Mouse (Mus musculus): Measurements from ENCODE around the gene Nfasc. TPM values are rescaled to one million over a fixed set of nuclear protein-coding genes. Genes with fewer than 3 reads are reported as not detected.
A peak's percentile ranks its signal among the peaks of the same experiment; 100 is the strongest.

The Nfasc gene
- polyA plus RNA-seq, 1 experiment from 2014 or later, result 25.5 TPM

DNA sequence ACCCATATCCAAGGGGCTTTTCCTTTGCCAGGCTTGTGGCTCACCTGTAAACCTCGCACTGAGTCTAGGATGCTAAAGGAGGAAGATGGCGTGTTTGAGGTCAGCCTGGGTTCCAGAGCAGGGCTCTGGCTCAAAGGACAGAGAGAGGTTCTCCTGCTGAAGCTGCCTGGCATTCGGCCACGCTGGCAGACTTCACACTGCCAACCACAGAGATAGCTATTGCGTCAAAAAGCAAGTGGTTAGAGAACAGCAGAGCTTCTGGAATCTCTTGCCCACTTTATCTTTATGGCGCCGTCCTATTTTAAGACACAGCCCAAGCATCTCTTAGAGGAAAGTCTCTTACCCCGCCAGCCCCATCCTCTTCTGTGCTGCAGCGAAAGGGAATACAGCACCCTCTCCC, 4.7 kb upstream of the Nfasc start:
- Histone ChIP-seq H3K4me1 (ENCODE audit: control insufficient read depth, insufficient read depth, low read length) (peaks cover 5% of the 10 kb centered on the region; the same call in 1 of the 2 replicates), H3K36me3 (ENCODE audit: control insufficient read depth, insufficient read depth, low read length) (no peaks in the 10 kb centered on the region), H3K9ac (ENCODE audit: low read length) (no peak overlapping the region), H3K27ac (ENCODE audit: low read depth, low read length) (no peak overlapping the region), H3K9me3 (ENCODE audit: control insufficient read depth, low read length) (no peaks in the 10 kb centered on the region), H3K4me3 (ENCODE audit: low read depth, low read length) (no peak overlapping the region), H3K4me2 (ENCODE audit: low read depth) (no peak overlapping the region), H3K27me3 (ENCODE audit: control insufficient read depth, insufficient read depth, low read length) (peaks cover 3% of the 10 kb centered on the region; the same call in 1 of the 2 replicates)
- no peak for ATAC-seq (ENCODE audit: insufficient read depth, low FRiP score, low TSS enrichment)
- DNase-seq (ENCODE audit: low spot score), result no peak
- 89% methylated on average over 9 of the region's 9 CpGs for WGBS

DNA sequence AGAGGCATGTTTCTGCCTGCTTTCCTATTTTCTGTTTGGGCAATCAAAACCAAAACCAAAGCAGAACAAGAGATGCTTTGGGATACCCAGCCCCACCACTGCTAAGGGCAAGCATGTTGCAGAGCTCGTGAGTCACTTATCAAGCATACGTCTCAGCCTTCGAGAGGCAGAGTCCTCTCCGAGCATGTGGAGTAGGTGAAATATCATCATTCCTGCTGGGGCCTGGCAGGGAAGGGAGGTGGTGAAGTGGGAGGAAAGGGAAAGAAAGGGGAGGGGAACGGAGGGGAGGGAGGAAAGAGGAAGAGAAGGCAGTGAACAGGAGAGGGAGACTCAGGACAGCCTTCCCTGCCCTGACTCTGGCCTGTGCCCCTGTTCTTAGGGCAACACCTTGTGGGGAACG, 4.0 kb upstream of the Nfasc start:
- no peaks in the 10 kb centered on the region for H3K36me3 ChIP-seq (ENCODE audit: control insufficient read depth, insufficient read depth, low read length)
- H3K4me3 ChIP-seq (ENCODE audit: low read depth, low read length), result no peak overlapping the region
- no peaks in the 10 kb centered on the region for H3K9me3 ChIP-seq (ENCODE audit: control insufficient read depth, low read length)
- peaks cover 5% of the 10 kb centered on the region; the same call in 1 of the 2 replicates for H3K4me1 ChIP-seq (ENCODE audit: control insufficient read depth, insufficient read depth, low read length)
- H3K9ac ChIP-seq (ENCODE audit: low read length), result no peak overlapping the region
- peaks cover 6% of the 10 kb centered on the region; the same call in 1 of the 2 replicates for H3K27me3 ChIP-seq (ENCODE audit: control insufficient read depth, insufficient read depth, low read length)
- no peak overlapping the region for H3K4me2 ChIP-seq (ENCODE audit: low read depth)
- 78% methylated on average over 6 of the region's 6 CpGs for WGBS
- ATAC-seq (ENCODE audit: insufficient read depth, low FRiP score, low TSS enrichment) (no peak), DNase-seq (ENCODE audit: low spot score) (no peak)
- H3K27ac ChIP-seq (ENCODE audit: low read depth, low read length), result no peak overlapping the region

DNA sequence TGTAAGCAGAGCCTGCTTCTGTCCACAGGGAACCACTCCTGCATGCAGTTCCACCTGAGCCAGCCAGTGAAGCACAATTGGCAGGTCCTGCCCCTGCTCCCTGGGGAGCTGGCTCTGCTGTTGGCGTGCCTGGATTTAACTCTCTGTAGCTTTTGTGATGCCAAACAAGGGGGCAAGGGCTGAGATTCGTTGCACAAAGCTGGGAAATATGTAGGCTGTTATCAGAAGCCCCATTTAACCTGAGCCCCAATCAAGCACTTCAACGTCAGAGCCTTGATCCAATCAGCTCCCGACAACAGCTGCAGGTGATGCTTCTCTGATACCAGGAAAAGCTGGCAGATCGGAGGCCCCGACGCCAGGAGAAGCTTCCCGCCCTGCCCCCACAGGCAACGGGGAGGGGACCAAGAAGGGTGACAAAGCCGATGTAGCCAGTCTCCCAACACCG, 2.5 kb downstream of the Nfasc start:
- Histone ChIP-seq H3K4me2 (ENCODE audit: low read depth) (peak overlapping the region; percentile 65), H3K27ac (ENCODE audit: low read depth, low read length) (peak overlapping the region; percentile 15; the same call in 1 of the 2 replicates), H3K36me3 (ENCODE audit: control insufficient read depth, insufficient read depth, low read length) (no peaks in the 10 kb centered on the region), H3K4me3 (ENCODE audit: low read depth, low read length) (peak overlapping the region; percentile 65; the same call in 1 of the 2 replicates), H3K4me1 (ENCODE audit: control insufficient read depth, insufficient read depth, low read length) (peaks cover 16% of the 10 kb centered on the region), H3K9ac (ENCODE audit: low read length) (peak overlapping the region; percentile 41), H3K9me3 (ENCODE audit: control insufficient read depth, low read length) (no peaks in the 10 kb centered on the region), H3K27me3 (ENCODE audit: control insufficient read depth, insufficient read depth, low read length) (peaks cover 9% of the 10 kb centered on the region; the same call in 1 of the 2 replicates)
- ATAC-seq (ENCODE audit: insufficient read depth, low FRiP score, low TSS enrichment) (peak; percentile 46; the same call in 1 of the 2 replicates), DNase-seq (ENCODE audit: low spot score) (peak; percentile 52)
- WGBS, result 3% methylated on average over 11 of the region's 11 CpGs

DNA sequence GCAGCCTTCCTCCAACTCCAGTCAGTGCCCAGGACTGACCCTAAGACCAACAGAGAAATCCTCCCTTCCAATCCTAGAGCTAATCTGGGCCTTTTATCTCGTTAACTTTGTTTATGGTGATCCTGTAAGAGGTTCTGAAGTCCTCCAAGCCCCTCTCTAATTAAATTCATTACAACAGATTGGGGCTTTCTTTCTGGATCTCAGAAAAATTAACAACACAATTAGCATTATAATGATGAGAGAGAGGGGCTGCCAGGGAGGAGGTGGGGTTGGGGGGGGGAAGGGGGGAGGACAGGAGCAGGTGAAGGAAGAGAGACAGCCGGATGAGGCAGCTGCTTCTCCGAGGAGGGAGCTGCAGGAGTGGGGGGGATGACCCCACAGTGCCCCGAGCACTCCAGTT, 5.4 kb downstream of the Nfasc start:
- H3K4me3 ChIP-seq (ENCODE audit: low read depth, low read length), result no peak overlapping the region
- H3K9ac ChIP-seq (ENCODE audit: low read length), result no peak overlapping the region
- WGBS, result 10% methylated on average over 4 of the region's 4 CpGs
- ATAC-seq (ENCODE audit: insufficient read depth, low FRiP score, low TSS enrichment) (no peak), DNase-seq (ENCODE audit: low spot score) (no peak)
- H3K36me3 ChIP-seq (ENCODE audit: control insufficient read depth, insufficient read depth, low read length), result no peaks in the 10 kb centered on the region
- H3K9me3 ChIP-seq (ENCODE audit: control insufficient read depth, low read length), result no peaks in the 10 kb centered on the region
- no peak overlapping the region for H3K4me2 ChIP-seq (ENCODE audit: low read depth)
- peaks cover 12% of the 10 kb centered on the region for H3K4me1 ChIP-seq (ENCODE audit: control insufficient read depth, insufficient read depth, low read length)
- peaks cover 6% of the 10 kb centered on the region; the same call in 1 of the 2 replicates for H3K27me3 ChIP-seq (ENCODE audit: control insufficient read depth, insufficient read depth, low read length)
- H3K27ac ChIP-seq (ENCODE audit: low read depth, low read length), result no peak overlapping the region

DNA sequence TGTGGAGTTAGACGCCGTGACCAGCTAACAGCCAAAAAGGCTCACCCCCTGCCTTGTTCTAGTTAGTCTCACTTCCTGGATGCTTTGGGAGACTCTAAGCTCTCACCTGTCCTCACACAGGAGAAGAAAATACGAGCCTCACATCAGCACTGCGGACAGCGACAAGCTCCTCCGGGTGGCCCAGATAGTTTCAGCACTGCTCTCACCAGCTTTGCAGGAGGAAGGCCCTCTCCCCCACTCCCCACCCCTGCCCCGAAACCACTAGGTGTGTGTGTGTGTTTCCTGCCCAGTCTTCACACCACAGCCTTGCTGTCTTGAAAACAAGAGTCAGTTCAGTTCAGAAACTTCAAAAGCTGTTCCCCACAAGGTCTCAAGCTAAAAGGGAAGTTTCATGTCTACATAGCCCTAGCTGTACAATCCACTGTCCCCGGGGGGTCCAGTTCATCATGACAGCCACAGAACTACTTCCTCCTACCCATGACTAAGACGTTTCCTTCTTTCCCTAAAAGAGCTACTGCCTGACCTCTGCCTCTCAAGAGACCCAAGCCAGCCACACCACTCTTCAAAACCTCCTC, 7.6 kb downstream of the Nfasc start:
- Histone ChIP-seq H3K4me1 (ENCODE audit: control insufficient read depth, insufficient read depth, low read length) (peaks cover 12% of the 10 kb centered on the region), H3K4me2 (ENCODE audit: low read depth) (no peak overlapping the region), H3K4me3 (ENCODE audit: low read depth, low read length) (no peak overlapping the region), H3K27me3 (ENCODE audit: control insufficient read depth, insufficient read depth, low read length) (no peaks in the 10 kb centered on the region), H3K9ac (ENCODE audit: low read length) (no peak overlapping the region), H3K36me3 (ENCODE audit: control insufficient read depth, insufficient read depth, low read length) (no peaks in the 10 kb centered on the region), H3K27ac (ENCODE audit: low read depth, low read length) (no peak overlapping the region), H3K9me3 (ENCODE audit: control insufficient read depth, low read length) (no peaks in the 10 kb centered on the region)
- peak; percentile 54 for DNase-seq (ENCODE audit: low spot score)
- no peak for ATAC-seq (ENCODE audit: insufficient read depth, low FRiP score, low TSS enrichment)
- WGBS, result 33% methylated on average over 9 of the region's 9 CpGs

DNA sequence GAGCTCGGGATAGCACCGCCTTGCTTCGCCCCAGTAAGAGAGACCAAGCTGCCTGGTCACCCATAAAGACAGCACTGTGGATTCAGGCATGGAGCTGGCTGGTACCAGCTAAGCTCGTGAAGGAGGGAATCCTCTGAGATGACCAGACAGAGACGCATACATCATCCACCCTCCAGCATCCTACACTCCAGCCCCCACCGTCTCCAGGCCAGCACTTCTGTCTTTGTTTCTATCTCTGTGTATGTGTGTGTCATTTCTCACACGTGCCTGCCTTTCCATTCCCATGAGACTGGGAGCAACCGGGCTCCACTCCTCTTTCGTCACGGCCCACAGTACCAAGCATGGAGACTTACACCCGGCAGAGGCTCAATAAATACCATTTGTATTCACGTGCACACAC, 9.3 kb downstream of the Nfasc start:
- WGBS, result 64% methylated on average over 12 of the region's 12 CpGs
- ATAC-seq (ENCODE audit: insufficient read depth, low FRiP score, low TSS enrichment), result no peak
- Histone ChIP-seq H3K36me3 (ENCODE audit: control insufficient read depth, insufficient read depth, low read length) (no peaks in the 10 kb centered on the region), H3K4me3 (ENCODE audit: low read depth, low read length) (no peak overlapping the region), H3K9ac (ENCODE audit: low read length) (no peak overlapping the region), H3K27ac (ENCODE audit: low read depth, low read length) (no peak overlapping the region), H3K4me2 (ENCODE audit: low read depth) (no peak overlapping the region), H3K4me1 (ENCODE audit: control insufficient read depth, insufficient read depth, low read length) (peaks cover 12% of the 10 kb centered on the region), H3K9me3 (ENCODE audit: control insufficient read depth, low read length) (no peaks in the 10 kb centered on the region), H3K27me3 (ENCODE audit: control insufficient read depth, insufficient read depth, low read length) (no peaks in the 10 kb centered on the region)
- DNase-seq (ENCODE audit: low spot score), result no peak

DNA sequence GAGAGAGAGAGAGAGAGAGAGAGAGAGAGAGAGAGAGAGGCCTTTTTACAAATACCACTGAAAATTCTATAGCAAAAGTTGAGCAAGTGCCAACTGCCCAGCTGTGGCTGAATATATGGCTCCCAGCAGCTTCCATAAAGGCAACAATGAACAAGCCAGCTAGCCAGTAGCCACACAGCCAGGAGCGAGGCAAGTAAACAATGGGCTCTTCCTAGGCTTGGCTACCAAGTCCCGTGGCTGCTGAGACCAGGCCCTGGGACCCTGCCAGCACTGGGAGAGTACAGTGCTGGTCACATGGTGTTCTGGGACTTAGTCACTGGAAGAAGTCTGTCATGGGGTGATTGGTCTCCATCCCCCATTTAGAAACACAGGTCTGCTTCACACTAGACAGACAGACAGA, 14.0 kb downstream of the Nfasc start:
- Histone ChIP-seq H3K4me1 (ENCODE audit: control insufficient read depth, insufficient read depth, low read length) (no peaks in the 10 kb centered on the region), H3K4me3 (ENCODE audit: low read depth, low read length) (no peak overlapping the region), H3K4me2 (ENCODE audit: low read depth) (no peak overlapping the region), H3K9me3 (ENCODE audit: control insufficient read depth, low read length) (no peaks in the 10 kb centered on the region), H3K9ac (ENCODE audit: low read length) (no peak overlapping the region), H3K27me3 (ENCODE audit: control insufficient read depth, insufficient read depth, low read length) (no peaks in the 10 kb centered on the region), H3K27ac (ENCODE audit: low read depth, low read length) (no peak overlapping the region), H3K36me3 (ENCODE audit: control insufficient read depth, insufficient read depth, low read length) (no peaks in the 10 kb centered on the region)
- 41% methylated on average over 2 of the region's 2 CpGs for WGBS
- no peak for ATAC-seq (ENCODE audit: insufficient read depth, low FRiP score, low TSS enrichment)
- no peak for DNase-seq (ENCODE audit: low spot score)

DNA sequence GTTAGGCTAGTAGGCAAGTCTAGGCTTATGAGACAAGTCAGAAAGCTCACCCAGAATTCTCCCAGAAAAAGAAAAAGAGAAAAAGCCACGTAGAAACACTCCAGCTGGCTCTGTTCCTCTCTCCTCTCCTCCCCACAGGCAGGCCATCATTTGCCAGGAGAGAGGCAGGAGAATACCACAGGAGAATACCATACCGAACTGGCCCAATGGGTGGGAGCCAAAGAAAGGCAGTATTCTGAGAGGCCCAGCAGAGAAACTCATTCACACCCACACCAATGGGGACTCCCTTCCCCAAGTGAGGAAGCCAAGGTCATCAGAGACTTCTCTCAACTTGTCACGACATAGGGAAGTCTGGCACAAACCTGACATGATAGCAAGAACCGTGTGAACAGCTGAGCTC, 19.2 kb downstream of the Nfasc start:
- Histone ChIP-seq H3K9me3 (ENCODE audit: control insufficient read depth, low read length) (no peaks in the 10 kb centered on the region), H3K9ac (ENCODE audit: low read length) (no peak overlapping the region), H3K4me1 (ENCODE audit: control insufficient read depth, insufficient read depth, low read length) (peaks cover 12% of the 10 kb centered on the region), H3K27me3 (ENCODE audit: control insufficient read depth, insufficient read depth, low read length) (no peaks in the 10 kb centered on the region), H3K4me3 (ENCODE audit: low read depth, low read length) (no peak overlapping the region), H3K27ac (ENCODE audit: low read depth, low read length) (no peak overlapping the region), H3K4me2 (ENCODE audit: low read depth) (no peak overlapping the region), H3K36me3 (ENCODE audit: control insufficient read depth, insufficient read depth, low read length) (no peaks in the 10 kb centered on the region)
- DNase-seq (ENCODE audit: low spot score) (no peak), ATAC-seq (ENCODE audit: insufficient read depth, low FRiP score, low TSS enrichment) (no peak)
- 86% methylated on average over 4 of the region's 4 CpGs for WGBS

DNA sequence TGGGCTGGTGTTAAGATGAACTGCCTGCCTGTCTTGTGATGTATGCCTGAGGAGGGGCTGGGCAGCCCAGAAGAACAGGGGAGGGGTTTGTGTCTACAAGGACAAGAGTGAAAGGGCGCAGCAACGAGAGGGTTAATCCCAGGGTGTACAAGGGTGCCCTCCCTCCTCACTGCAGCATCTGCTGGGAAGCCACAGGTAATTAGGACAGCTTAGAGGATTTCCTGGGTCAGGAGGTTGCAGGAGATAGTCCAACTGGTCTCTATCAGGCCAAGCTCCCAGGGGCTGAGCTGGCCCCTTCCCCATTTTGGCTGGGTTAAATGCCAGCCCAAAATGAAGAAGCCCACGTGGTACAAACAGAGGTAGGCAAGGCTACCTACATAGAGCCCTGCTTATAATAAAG, 20.3 kb downstream of the Nfasc start:
- Histone ChIP-seq H3K4me2 (ENCODE audit: low read depth) (no peak overlapping the region), H3K27me3 (ENCODE audit: control insufficient read depth, insufficient read depth, low read length) (no peaks in the 10 kb centered on the region), H3K4me1 (ENCODE audit: control insufficient read depth, insufficient read depth, low read length) (peaks cover 12% of the 10 kb centered on the region), H3K27ac (ENCODE audit: low read depth, low read length) (no peak overlapping the region), H3K9ac (ENCODE audit: low read length) (no peak overlapping the region), H3K4me3 (ENCODE audit: low read depth, low read length) (no peak overlapping the region), H3K9me3 (ENCODE audit: control insufficient read depth, low read length) (no peaks in the 10 kb centered on the region), H3K36me3 (ENCODE audit: control insufficient read depth, insufficient read depth, low read length) (no peaks in the 10 kb centered on the region)
- DNase-seq (ENCODE audit: low spot score) (no peak), ATAC-seq (ENCODE audit: insufficient read depth, low FRiP score, low TSS enrichment) (no peak)
- 66% methylated on average over 3 of the region's 3 CpGs for WGBS
